Mouse (Mus musculus) olfactory bulb, adult 2 months (tissue): ENCODE results near the gene AI661453.

Experiments
- CTCF ChIP-seq: fragments of 200-500 bp; IDR thresholded peaks from 2 replicates; pipeline ENCODE4 v1.5.1; 2012; ENCODE audit warnings: low read depth, mild to moderate bottlenecking, low read length, moderate library complexity; ENCODE audit not compliant: insufficient read depth
- POLR2A ChIP-seq: fragments of 200-500 bp; IDR thresholded peaks from 2 replicates; pipeline ENCODE4 v1.6.1; 2012; ENCODE audit warnings: mild to moderate bottlenecking, low read depth, low read length, moderate library complexity; ENCODE audit not compliant: insufficient read depth

GRCm38 (mm10) chr17:47462209-47462608 lies 25.8 kb downstream of the AI661453 start:
- TF ChIP-seq CTCF (no peak), POLR2A (no peak)
